Mouse (Mus musculus): ENCODE results near the gene Rsph9.

- TF ChIP-seq CTCF (IDR thresholded peaks at IDR 0.05; ENCODE audit: low read depth, low read length) (no peak), TAL1 (conservative IDR thresholded peaks at IDR 0.05; ENCODE audit: low read depth, low read length) (no peak), GATA1 (IDR thresholded peaks at IDR 0.05; ENCODE audit: borderline replicate concordance, low read length) (no peak)
Measured at GRCm38 (mm10) chr17:46101906-46102305, 42.1 kb downstream of the Rsph9 start.

Data from G1E (cell line).